ENCODE assay signal across 19 mouse cellular contexts in the genomic region with DNA sequence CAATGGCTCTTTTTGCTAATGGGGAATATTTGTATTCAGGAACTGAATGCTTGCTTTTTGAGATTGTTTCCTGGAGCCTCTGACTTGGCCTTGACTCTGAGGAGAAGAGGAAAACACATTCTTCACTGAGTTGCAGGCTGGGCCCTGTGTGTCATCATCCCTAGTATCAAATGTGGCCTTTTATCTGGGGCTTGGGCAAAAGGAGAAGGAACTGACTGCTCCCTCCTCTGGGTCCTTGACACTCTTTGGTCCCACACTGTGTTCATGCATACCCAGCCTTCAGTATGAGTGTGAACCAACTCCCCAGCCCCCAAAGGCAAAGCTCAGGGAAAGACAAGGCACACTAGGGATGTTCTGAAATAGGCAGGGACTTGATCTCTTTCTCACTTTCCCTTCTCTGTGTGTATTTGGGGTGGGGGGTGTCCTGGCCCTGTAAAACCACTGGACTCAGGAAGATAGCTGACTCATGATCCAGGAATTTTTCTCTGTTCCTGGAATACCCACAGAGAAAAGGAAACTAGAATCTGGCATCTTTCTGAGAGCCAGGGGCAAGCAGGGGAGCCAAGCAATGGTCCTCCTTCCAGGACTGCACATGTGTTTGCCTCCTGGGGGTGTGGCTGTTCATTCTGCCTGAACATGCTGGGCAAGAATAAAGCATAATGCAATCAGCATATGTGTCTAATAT.
DNase-seq lines count a peak whose midpoint lies in the region; ATAC-seq and TF ChIP-seq lines count a peak whose summit lies in the region.
"Had no signal": no experiment of that assay in that cellular context is flagged by ENCODE, and none has a peak within 500 bp of the region (broad histone marks: within the 10 kb centered on the region; RNA-seq: fewer than 3 reads in every experiment).

No protein-coding gene starts in this region.

- no peaks in the 10 kb centered on the region for H3K79me2 ChIP-seq in myocyte (ENCODE audit: control insufficient read depth, insufficient read depth)

- H3K27me3 ChIP-seq in neural tube, embryonic 13.5 days = no peaks in the 10 kb centered on the region
- H3K27me3 ChIP-seq in neural tube, embryonic 15.5 days (replicated peaks) = no peaks in the 10 kb centered on the region
- no peaks in the 10 kb centered on the region for H3K27me3 ChIP-seq in myocyte (ENCODE audit: control insufficient read depth, insufficient read depth, insufficient read length)
- H3K27me3 ChIP-seq: CH12.LX; embryonic facial prominence, embryonic 13.5 days; forebrain, embryonic 13.5 days; heart, embryonic 12.5 days had no signal

- 0 out of 2 replicates have a peak overlapping the region, but pooled peaks have one; percentile 3 for H3K27ac ChIP-seq in neural tube, embryonic 13.5 days (replicated peaks)
- H3K27ac ChIP-seq in neural tube, embryonic 15.5 days (replicated peaks) = no peak overlapping the region
- H3K27ac ChIP-seq: embryonic facial prominence, embryonic 13.5 days; forebrain, embryonic 13.5 days; hindbrain, embryonic 10.5 days; hindbrain, embryonic 14.5 days had no signal

- TF ChIP-seq POLR2A in myocyte (IDR thresholded peaks at IDR 0.05; ENCODE audit: insufficient read length, low read depth) = no peak

- H3K4me1 ChIP-seq in neural tube, embryonic 13.5 days (replicated peaks) = peaks cover 5% of the 10 kb centered on the region; the same call in 1 of the 2 replicates
- no peaks in the 10 kb centered on the region for H3K4me1 ChIP-seq in neural tube, embryonic 15.5 days
- H3K4me1 ChIP-seq: forebrain, embryonic 13.5 days; heart, embryonic 12.5 days had no signal

- no peak overlapping the region for H3K4me3 ChIP-seq in neural tube, embryonic 13.5 days
- H3K4me3 ChIP-seq in neural tube, embryonic 15.5 days (replicated peaks) = no peak overlapping the region
- H3K4me3 ChIP-seq in myocyte = no peak overlapping the region
- H3K4me3 ChIP-seq: embryonic facial prominence, embryonic 13.5 days; forebrain, embryonic 13.5 days; heart, embryonic 12.5 days; hindbrain, embryonic 10.5 days had no signal

- H3K9me3 ChIP-seq in neural tube, embryonic 13.5 days = no peaks in the 10 kb centered on the region
- no peaks in the 10 kb centered on the region for H3K9me3 ChIP-seq in neural tube, embryonic 15.5 days (replicated peaks)
- H3K9me3 ChIP-seq: embryonic facial prominence, embryonic 13.5 days; forebrain, embryonic 13.5 days; heart, embryonic 12.5 days; hindbrain, embryonic 10.5 days had no signal

- no peak overlapping the region for H3K4me2 ChIP-seq in neural tube, embryonic 13.5 days
- no peak overlapping the region for H3K4me2 ChIP-seq in neural tube, embryonic 15.5 days
- peak overlapping the region; percentile 14 for H3K4me2 ChIP-seq in myocyte (ENCODE audit: low read depth)
- H3K4me2 ChIP-seq: embryonic facial prominence, embryonic 13.5 days; forebrain, embryonic 13.5 days; heart, embryonic 12.5 days; hindbrain, embryonic 14.5 days had no signal

- no peak overlapping the region for H3K9ac ChIP-seq in neural tube, embryonic 13.5 days
- H3K9ac ChIP-seq in neural tube, embryonic 15.5 days (replicated peaks) = no peak overlapping the region
- H3K9ac ChIP-seq: embryonic facial prominence, embryonic 13.5 days; forebrain, embryonic 13.5 days; forebrain, postnatal 0 days; heart, embryonic 12.5 days; hindbrain, embryonic 14.5 days had no signal

- DNase-seq in adrenal gland, adult (ENCODE audit: inconsistent age in 2 of 2, low spot score in 1 of 2) = peak; percentile 61 to 64
- no peak for DNase-seq in adrenal gland, postnatal 25 days
- peak; percentile 77 for DNase-seq in Muller cell, postnatal 12 days (ENCODE audit: inconsistent ontology term)
- no peak for DNase-seq in thymus, adult 18-20 months
- DNase-seq: cerebellum, adult 18-20 months; cerebellum, adult 9-11 months; cerebellum, postnatal 36 days; forebrain, postnatal 0 days; gastrocnemius, postnatal 25 days had no signal

- no peak for ATAC-seq in neural tube, embryonic 13.5 days (ENCODE audit: low read depth)
- ATAC-seq in neural tube, embryonic 15.5 days (ENCODE audit: low FRiP score) = no peak
- ATAC-seq in cerebellum, adult (ENCODE audit: insufficient number of reproducible peaks, low FRiP score, low TSS enrichment) = no peak
- ATAC-seq: forebrain, embryonic 13.5 days; forebrain, postnatal 0 days had no signal

- no peaks in the 10 kb centered on the region for H3K36me3 ChIP-seq in neural tube, embryonic 13.5 days
- H3K36me3 ChIP-seq in neural tube, embryonic 15.5 days = no peaks in the 10 kb centered on the region
- H3K36me3 ChIP-seq in myocyte (ENCODE audit: control insufficient read depth, insufficient read depth) = no peaks in the 10 kb centered on the region
- H3K36me3 ChIP-seq: embryonic facial prominence, embryonic 13.5 days; heart, embryonic 12.5 days; hindbrain, embryonic 10.5 days had no signal

- no peak overlapping the region for H3ac ChIP-seq in myocyte (ENCODE audit: control insufficient read depth, insufficient read length)

TF ChIP-seq in myocyte, 11 proteins besides CTCF, POLR2A, EP300 and RAD21:
- no peak for TF ChIP-seq MYOG (IDR thresholded peaks at IDR 0.05; ENCODE audit: control insufficient read depth in 1 of 3, insufficient read depth in 1 of 3, insufficient read length in 2 of 3, low read depth in 2 of 3)
- TF ChIP-seq CEBPB (IDR thresholded peaks at IDR 0.05; ENCODE audit: insufficient read depth, poor library complexity, severe bottlenecking) = no peak
- TF ChIP-seq TCF12 (IDR thresholded peaks at IDR 0.05; ENCODE audit: insufficient read depth, poor library complexity, severe bottlenecking) = no peak
- TF ChIP-seq E2F4 (IDR thresholded peaks at IDR 0.05; ENCODE audit: insufficient read depth) = no peak
- TF ChIP-seq USF1 (IDR thresholded peaks at IDR 0.05; ENCODE audit: low read depth) = no peak
- TF ChIP-seq REST (IDR thresholded peaks at IDR 0.05; ENCODE audit: insufficient read depth, insufficient read length) = no peak
- no peak for TF ChIP-seq POLR2AphosphoS2 (IDR thresholded peaks at IDR 0.05; ENCODE audit: insufficient read length, low read depth)
- no peak for TF ChIP-seq SRF (IDR thresholded peaks at IDR 0.05; ENCODE audit: control insufficient read depth, insufficient read length, low read depth)
- TF ChIP-seq TCF3 (IDR thresholded peaks at IDR 0.05; ENCODE audit: insufficient read length, low read depth) = no peak
- TF ChIP-seq MYOD1 (IDR thresholded peaks at IDR 0.05; ENCODE audit: control insufficient read depth in 1 of 3, insufficient read length in 2 of 3, low read depth in 2 of 3) = no peak
- no peak for TF ChIP-seq MAX (IDR thresholded peaks at IDR 0.05; ENCODE audit: low read depth)

Comparison
In these comparisons a context has a peak if more than half of its experiments do, and no peak if none do; other contexts are left out.
1. DNase-seq: peak in adrenal gland, adult (2 of 2) and Muller cell, postnatal 12 days (single experiment); none in adrenal gland, postnatal 25 days (single experiment) and thymus, adult 18-20 months (0 of 2).